Mouse (Mus musculus): ENCODE results near the gene Snrpc. TPM values are rescaled to one million over a fixed set of nuclear protein-coding genes. Genes with fewer than 3 reads are reported as not detected.
A peak's percentile ranks its signal among the peaks of the same experiment; 100 is the strongest.

The Snrpc gene
- total RNA-seq, 2 experiments from 2014 or later = 94.2 to 102 TPM

- DNase-seq = peak; percentile 36
Observed at GRCm38 (mm10) chr17:27819521-27819970, 18.4 kb upstream of the Snrpc start.

DNA sequence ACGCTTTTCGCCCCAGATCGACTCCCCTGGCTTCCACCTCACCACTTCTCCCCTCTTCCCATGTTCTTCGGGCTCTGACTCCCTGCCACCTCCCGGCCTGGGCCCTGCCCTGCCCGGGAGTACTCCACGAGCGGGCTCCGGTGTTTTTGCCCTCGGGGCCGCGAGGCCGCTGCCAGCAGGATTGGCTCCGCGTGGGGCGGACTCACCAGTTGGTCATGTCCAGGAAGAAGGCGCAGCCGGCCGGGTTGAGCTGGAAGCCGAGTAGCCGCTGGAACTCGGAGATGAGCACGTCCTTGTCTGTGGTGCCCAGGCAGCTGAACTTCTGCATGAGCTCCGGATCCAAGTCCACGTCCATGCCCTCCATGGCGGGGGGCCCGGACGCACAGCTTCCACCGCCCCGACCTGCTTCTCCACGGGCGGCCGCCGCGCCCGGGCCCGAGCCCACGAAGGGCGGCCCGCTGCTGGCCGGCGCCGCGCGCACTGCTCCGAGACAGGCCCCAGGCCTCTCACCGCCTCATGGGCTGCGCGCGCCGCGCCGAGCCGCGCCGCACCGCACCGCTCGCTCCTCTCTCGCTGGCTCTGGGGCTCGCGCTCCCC lies 17.9 kb upstream of the Snrpc start:
- DNase-seq = peak; percentile 71

GRCm38 (mm10) chr17:27820568-27821406 lies 17.2 kb upstream of the Snrpc start, which contains the start of gene D17Wsu92e:
D17Wsu92e (minus strand) TSS chr17:27820648.
- peak; percentile 99 for DNase-seq

GRCm38 (mm10) chr17:27821407-27822338 lies 16.3 kb upstream of the Snrpc start:
- peak; percentile 39 for DNase-seq

GRCm38 (mm10) chr17:27823142-27823905 lies 14.6 kb upstream of the Snrpc start:
- DNase-seq = no peak

DNA sequence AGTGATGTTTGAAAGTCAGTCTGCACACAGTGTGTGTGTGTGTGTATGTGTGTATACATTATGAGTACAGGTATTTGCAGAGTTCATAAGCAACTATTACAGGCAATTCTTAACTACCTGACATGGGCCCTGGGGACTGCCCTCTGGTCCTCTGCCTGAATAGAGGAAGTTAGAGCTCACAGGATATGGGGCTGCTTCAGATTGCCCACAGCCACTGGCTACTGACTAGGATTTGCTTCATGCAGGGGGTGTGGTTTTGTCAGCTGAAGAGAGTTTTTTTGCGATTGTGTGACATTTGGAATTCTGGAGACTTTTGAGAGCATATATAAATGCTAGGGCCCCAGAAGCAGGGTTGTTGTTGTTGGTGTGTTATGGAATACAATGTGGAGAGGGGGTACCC lies 13.0 kb upstream of the Snrpc start:
- no peak for DNase-seq

GRCm38 (mm10) chr17:27825539-27825938 lies 12.4 kb upstream of the Snrpc start:
- no peak for DNase-seq

DNA sequence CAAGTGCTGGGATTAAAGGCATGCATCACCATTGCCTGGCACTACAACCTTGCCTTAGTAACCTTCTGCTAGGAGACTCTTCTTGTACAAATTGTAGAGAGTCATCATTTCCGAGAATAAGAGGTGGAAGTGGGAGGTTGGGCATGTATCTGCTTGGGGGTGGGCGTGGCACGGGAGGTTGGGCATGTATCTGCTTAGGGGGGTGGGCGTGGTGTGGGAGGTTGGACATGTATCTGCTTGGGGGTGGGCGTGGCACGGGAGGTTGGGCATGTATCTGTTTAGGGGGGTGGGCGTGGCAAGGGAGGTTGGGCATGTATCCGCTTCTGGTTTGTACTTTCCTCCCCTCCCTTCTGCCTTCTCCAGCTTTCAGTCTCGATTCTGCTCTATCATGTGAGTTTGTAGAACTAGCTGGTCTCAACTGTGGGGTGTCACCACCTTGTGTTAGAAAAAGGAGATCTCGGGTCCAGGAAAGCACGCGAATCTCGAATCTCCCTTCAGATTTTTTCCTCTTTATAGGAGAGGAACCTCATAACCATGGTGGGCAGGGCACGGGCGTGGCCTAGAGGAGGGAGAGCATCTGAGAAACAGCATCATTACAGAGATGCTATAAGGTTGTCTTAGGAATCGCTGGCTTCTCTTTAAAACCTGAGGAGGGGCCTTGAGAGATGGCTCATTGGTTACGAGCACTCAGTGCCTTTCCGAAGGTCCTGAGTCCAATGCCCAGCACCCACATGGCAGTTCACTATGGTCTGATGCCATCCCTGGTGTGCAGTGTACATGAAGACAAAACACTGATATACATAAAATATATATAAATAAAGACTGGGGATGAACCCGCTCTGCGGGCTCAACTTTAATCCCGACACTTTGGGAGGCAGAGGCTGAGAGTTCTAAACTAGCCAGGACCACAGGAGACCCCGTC lies 11.7 kb upstream of the Snrpc start:
- DNase-seq = peak; percentile 73

DNA sequence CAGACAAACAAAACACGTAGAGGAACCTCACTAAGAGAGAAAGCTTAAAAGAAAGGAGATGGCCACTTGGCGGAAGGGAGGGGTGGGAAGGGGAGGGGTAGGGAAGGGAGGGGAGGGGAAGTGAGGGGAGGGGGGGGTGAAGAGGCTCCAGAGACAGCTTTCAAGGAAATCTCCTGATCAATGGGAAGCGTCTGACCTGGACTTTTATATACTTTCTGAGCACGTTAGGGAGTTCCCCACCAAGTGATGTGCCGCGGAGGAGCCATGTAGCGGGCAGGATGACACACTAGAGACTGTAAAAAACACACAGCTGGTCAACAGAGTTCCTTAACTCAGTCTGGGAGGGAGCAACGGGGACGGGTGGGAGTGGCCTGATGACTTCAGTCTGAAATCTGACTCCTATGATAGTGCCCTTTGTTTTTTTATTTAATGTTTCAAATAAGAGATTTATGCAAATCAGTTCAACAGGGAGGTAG lies 11.0 kb upstream of the Snrpc start:
- DNase-seq = peak; percentile 53

GRCm38 (mm10) chr17:27827511-27827910 lies 10.4 kb upstream of the Snrpc start:
- no peak for DNase-seq

DNA sequence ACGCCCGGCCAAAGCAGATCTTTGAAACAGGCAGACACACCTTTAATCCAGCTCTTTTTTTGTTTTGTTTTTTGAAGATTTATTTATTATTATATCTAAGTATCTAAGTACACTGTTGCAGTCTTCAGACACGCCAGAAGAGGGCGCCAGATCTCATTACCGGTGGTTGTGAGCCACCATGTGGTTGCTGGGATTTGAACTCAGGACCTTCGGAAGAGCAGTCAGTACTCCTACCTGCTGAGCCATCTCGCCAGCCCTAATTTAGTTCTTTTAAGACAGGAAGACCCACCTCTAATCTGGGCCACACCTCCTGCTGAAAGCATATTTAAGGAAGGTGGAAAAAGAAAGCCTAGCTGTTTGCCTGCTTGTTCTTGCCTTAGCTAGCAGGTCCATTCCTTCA lies 7.5 kb upstream of the Snrpc start:
- DNase-seq = no peak

- peak; percentile 95 for DNase-seq
Observed at GRCm38 (mm10) chr17:27839469-27840252, 1.7 kb downstream of the Snrpc start.

GRCm38 (mm10) chr17:27848351-27848750 lies 10.4 kb downstream of the Snrpc start:
- DNase-seq = no peak

DNA sequence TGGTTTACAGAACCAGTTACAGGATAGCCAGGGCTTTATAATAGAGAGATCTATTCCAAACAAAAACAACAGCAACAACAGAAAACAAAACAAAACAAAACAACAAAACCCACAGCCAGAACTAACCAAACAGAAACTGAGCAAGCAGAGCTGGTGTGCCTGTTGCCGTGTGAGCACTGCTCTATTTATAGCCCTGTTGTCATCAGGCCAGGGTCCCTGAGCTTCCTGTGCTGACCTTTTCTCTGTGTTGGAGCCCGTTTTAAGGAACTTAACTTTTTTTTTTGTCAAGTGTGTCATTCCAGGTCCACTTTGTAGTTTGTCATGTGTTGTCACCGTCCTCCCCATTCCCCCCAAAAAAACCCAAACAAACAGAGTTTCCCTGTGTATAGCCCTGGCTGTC lies 13.1 kb downstream of the Snrpc start:
- DNase-seq = no peak

GRCm38 (mm10) chr17:27856265-27856797 lies 18.4 kb downstream of the Snrpc start, which contains the start of gene Uhrf1bp1:
Uhrf1bp1 (plus strand) TSS chr17:27856441.
- peak; percentile 84 for DNase-seq

- peak; percentile 64 for DNase-seq
Observed at GRCm38 (mm10) chr17:27856798-27857648, 19.1 kb downstream of the Snrpc start.

- DNase-seq = no peak
Observed at GRCm38 (mm10) chr17:27857649-27858475, 19.9 kb downstream of the Snrpc start.
